Mouse (Mus musculus) midbrain, embryonic 15.5 days (tissue): Measurements from ENCODE around the gene Slc24a3. TPM values are rescaled to one million over a fixed set of nuclear protein-coding genes. Genes with fewer than 3 reads are reported as not detected.

Experiments
- ATAC-seq: fragments of 200-750 bp; cut with Nextera tagmentation; replicated peaks from 2 replicates; pipeline ENCODE4 v1.8.0; 2017; ENCODE audit warnings: moderate TSS enrichment
- H3K27ac ChIP-seq: fragments of 300-500 bp; sonication (generic); 2 replicates; pipeline ENCODE4 v1.5.1; 2015; ENCODE audit warnings: mild to moderate bottlenecking, inconsistent platforms
- H3K27me3 ChIP-seq: fragments of 300-500 bp; sonication (generic); replicated peaks from 2 replicates; pipeline ENCODE4 v1.6.1; 2015; ENCODE audit warnings: inconsistent platforms
- H3K36me3 ChIP-seq: fragments of 300-500 bp; sonication (generic); replicated peaks from 2 replicates; pipeline ENCODE4 v1.6.1; 2015; ENCODE audit warnings: inconsistent platforms
- H3K4me1 ChIP-seq: fragments of 300-500 bp; sonication (generic); 2 replicates; pipeline ENCODE4 v1.6.1; 2015; ENCODE audit warnings: inconsistent platforms
- H3K4me2 ChIP-seq: fragments of 300-500 bp; sonication (generic); 2 replicates; pipeline ENCODE4 v1.6.1; 2015; ENCODE audit warnings: inconsistent platforms, mild to moderate bottlenecking, moderate library complexity
- H3K4me3 ChIP-seq: fragments of 300-500 bp; sonication (generic); 2 replicates; pipeline ENCODE4 v1.5.1; 2015; ENCODE audit warnings: mild to moderate bottlenecking, inconsistent platforms
- H3K9ac ChIP-seq: fragments of 300-500 bp; sonication (generic); 2 replicates; pipeline ENCODE4 v1.6.1; 2015; ENCODE audit warnings: mild to moderate bottlenecking, inconsistent platforms
- H3K9me3 ChIP-seq: fragments of 300-500 bp; sonication (generic); 2 replicates; pipeline ENCODE4 v1.6.1; 2016; ENCODE audit warnings: inconsistent platforms
- WGBS: fragments of 180-500 bp; shearing (Covaris S2); methylation state at CpG from one replicate; pipeline ENCODE4 v1.1.7; 2015; ENCODE audit warnings: mixed read lengths; 5-methylcytosine and 5-hydroxymethylcytosine counted together
- polyA plus RNA-seq: library from polyadenylated mRNA; unstranded; fragments of >200 nt; fragmentation: Nextera tagmentation; extraction: Ambion mirVana; gene quantifications from 2 replicates; pipeline ENCODE4 v1.2.1, GENCODE M21; 2015

Slc24a3 gene
- polyA plus RNA-seq, 1 experiment from 2014 or later, result 17.4 TPM

GRCm38 (mm10) chr2:145675756-145676543, 508.4 kb downstream of the Slc24a3 start:
- Histone ChIP-seq H3K36me3 (no peaks in the 10 kb centered on the region), H3K27me3 (no peaks in the 10 kb centered on the region), H3K27ac (peak overlapping the region; percentile 27; the same call in 1 of the 2 replicates), H3K4me1 (peaks cover 28% of the 10 kb centered on the region), H3K4me2 (peak overlapping the region; percentile 97), H3K9ac (peak overlapping the region; percentile 67), H3K4me3 (peak overlapping the region; percentile 73), H3K9me3 (no peaks in the 10 kb centered on the region)
- ATAC-seq, result peak; percentile 78
- WGBS, result 7% methylated on average over 27 of the region's 27 CpGs

DNA sequence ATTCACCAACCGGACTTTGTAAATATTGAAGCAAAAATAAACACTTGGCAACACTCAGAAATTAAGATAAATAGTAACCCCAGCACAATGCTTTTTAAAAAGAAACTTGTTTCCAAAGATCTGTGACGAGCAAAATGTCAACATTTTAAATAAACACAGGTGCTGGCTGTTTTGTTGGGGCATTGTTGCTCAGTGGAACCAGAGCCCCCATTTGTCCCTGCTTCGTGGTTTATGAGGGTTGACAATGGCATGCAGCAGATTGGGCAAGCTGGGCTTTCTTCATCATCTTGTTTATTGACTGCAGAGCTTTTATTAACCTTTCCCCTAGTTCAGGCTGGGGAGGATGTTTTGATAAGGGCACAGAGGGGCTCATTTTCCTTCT, 509.0 kb downstream of the Slc24a3 start:
- 72% methylated on average over 3 of the region's 3 CpGs for WGBS
- H3K9me3 ChIP-seq, result no peaks in the 10 kb centered on the region
- ATAC-seq, result no peak
- H3K27ac ChIP-seq, result 0 out of 2 replicates have a peak overlapping the region, but pooled peaks have one; percentile 5
- peak overlapping the region; percentile 73 for H3K4me3 ChIP-seq
- H3K4me2 ChIP-seq, result peak overlapping the region; percentile 97
- peaks cover 28% of the 10 kb centered on the region for H3K4me1 ChIP-seq
- no peaks in the 10 kb centered on the region for H3K27me3 ChIP-seq
- no peaks in the 10 kb centered on the region for H3K36me3 ChIP-seq
- no peak overlapping the region for H3K9ac ChIP-seq

DNA sequence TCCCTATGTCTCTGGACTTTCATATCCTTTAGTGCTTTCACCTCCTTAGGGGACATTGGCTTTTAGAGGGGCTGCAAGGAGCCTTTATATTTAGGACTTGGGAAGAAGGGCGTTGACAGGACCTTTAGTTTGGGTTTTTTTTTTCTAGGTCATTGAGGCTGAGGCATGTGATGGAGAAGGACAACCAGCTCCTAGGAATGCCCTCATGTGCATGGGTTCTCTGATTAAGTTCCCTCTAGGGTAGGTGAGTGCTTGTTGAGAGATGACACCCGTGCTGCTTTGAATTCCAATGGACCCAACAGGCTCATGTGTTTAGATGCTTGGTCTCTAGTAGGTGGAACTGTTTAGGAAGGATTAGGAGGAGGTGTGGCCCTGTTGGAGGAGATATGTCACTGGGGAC, 509.4 kb downstream of the Slc24a3 start:
- Histone ChIP-seq H3K4me3 (no peak overlapping the region), H3K27ac (0 out of 2 replicates have a peak overlapping the region, but pooled peaks have one; percentile 5), H3K27me3 (no peaks in the 10 kb centered on the region), H3K4me2 (peak overlapping the region; percentile 97; the same call in 1 of the 2 replicates), H3K9ac (no peak overlapping the region), H3K36me3 (no peaks in the 10 kb centered on the region), H3K9me3 (no peaks in the 10 kb centered on the region), H3K4me1 (peaks cover 28% of the 10 kb centered on the region)
- ATAC-seq, result no peak
- 88% methylated on average over 2 of the region's 2 CpGs for WGBS

DNA sequence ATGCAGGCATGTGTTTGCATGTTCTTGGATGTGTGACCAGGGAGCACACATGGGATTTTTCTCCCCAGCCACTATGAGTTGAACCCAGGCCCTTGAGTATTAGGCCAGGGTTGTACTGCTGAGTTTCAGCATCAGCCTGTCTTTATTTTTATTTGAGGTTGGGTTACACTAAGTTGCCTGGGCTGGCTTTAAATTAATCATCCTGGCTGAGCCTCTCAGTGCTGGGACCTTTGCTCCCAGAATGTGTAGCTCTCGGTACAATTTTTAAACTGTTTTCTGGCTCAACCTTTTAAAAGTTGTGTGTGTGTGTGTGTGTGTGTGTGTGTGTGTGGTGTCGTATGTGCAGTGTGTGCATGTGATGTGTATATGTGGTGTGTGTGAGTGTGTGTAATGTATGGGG, 512.6 kb downstream of the Slc24a3 start:
- Histone ChIP-seq H3K27ac (no peak overlapping the region), H3K4me3 (no peak overlapping the region), H3K4me1 (peaks cover 16% of the 10 kb centered on the region), H3K27me3 (no peaks in the 10 kb centered on the region), H3K9me3 (no peaks in the 10 kb centered on the region), H3K36me3 (no peaks in the 10 kb centered on the region), H3K4me2 (no peak overlapping the region), H3K9ac (no peak overlapping the region)
- WGBS, result 98% methylated on average over 2 of the region's 2 CpGs
- ATAC-seq, result no peak

GRCm38 (mm10) chr2:145680762-145681161, 513.2 kb downstream of the Slc24a3 start:
- H3K4me2 ChIP-seq, result no peak overlapping the region
- no peak overlapping the region for H3K27ac ChIP-seq
- no peak for ATAC-seq
- no peak overlapping the region for H3K4me3 ChIP-seq
- WGBS, result 88% methylated on average over 9 of the region's 9 CpGs
- no peaks in the 10 kb centered on the region for H3K27me3 ChIP-seq
- no peak overlapping the region for H3K9ac ChIP-seq
- H3K4me1 ChIP-seq, result peaks cover 10% of the 10 kb centered on the region
- H3K9me3 ChIP-seq, result no peaks in the 10 kb centered on the region
- H3K36me3 ChIP-seq, result no peaks in the 10 kb centered on the region

GRCm38 (mm10) chr2:145681626-145682025, 514.1 kb downstream of the Slc24a3 start:
- 0 out of 2 replicates have a peak, but pooled peaks cover 2% of the 10 kb centered on the region for H3K4me1 ChIP-seq
- no peak overlapping the region for H3K4me2 ChIP-seq
- 88% methylated on average over 4 of the region's 4 CpGs for WGBS
- no peaks in the 10 kb centered on the region for H3K36me3 ChIP-seq
- H3K27me3 ChIP-seq, result no peaks in the 10 kb centered on the region
- no peak overlapping the region for H3K27ac ChIP-seq
- no peak overlapping the region for H3K4me3 ChIP-seq
- H3K9ac ChIP-seq, result no peak overlapping the region
- no peak for ATAC-seq
- H3K9me3 ChIP-seq, result no peaks in the 10 kb centered on the region

DNA sequence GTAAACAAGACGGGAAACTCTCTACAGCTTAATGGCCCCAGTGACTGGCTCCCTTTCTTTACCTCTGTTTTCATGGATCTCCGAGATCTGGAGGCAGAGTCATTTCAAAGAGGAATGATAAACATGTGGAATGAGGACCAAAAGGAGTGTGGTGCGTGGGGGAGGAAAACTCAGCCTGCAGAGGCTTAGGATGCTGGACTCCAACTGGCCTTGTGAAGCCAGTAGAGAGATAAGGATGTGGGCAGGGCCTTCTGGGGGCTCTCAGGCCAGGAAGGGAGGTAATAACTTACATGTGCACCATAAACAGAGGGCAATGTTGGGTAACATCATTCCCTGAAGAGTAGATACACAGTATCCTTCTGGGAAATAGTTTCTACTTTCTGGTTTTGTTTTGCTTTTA, 515.4 kb downstream of the Slc24a3 start:
- H3K27ac ChIP-seq, result no peak overlapping the region
- no peaks in the 10 kb centered on the region for H3K4me1 ChIP-seq
- no peaks in the 10 kb centered on the region for H3K9me3 ChIP-seq
- ATAC-seq, result no peak
- no peaks in the 10 kb centered on the region for H3K27me3 ChIP-seq
- no peak overlapping the region for H3K4me3 ChIP-seq
- H3K9ac ChIP-seq, result no peak overlapping the region
- 77% methylated on average over 3 of the region's 3 CpGs for WGBS
- H3K4me2 ChIP-seq, result no peak overlapping the region
- H3K36me3 ChIP-seq, result no peaks in the 10 kb centered on the region

GRCm38 (mm10) chr2:145683536-145683935, 516.0 kb downstream of the Slc24a3 start:
- Histone ChIP-seq H3K9ac (no peak overlapping the region), H3K27ac (no peak overlapping the region), H3K9me3 (no peaks in the 10 kb centered on the region), H3K4me2 (no peak overlapping the region), H3K4me1 (no peaks in the 10 kb centered on the region), H3K27me3 (no peaks in the 10 kb centered on the region), H3K36me3 (no peaks in the 10 kb centered on the region), H3K4me3 (no peak overlapping the region)
- no peak for ATAC-seq
- WGBS, result 79% methylated on average over 3 of the region's 3 CpGs

GRCm38 (mm10) chr2:145684151-145684550, 516.6 kb downstream of the Slc24a3 start:
- H3K27ac ChIP-seq, result no peak overlapping the region
- H3K4me1 ChIP-seq, result no peaks in the 10 kb centered on the region
- no peaks in the 10 kb centered on the region for H3K27me3 ChIP-seq
- H3K4me3 ChIP-seq, result no peak overlapping the region
- no peak overlapping the region for H3K4me2 ChIP-seq
- ATAC-seq, result no peak
- WGBS, result 100% methylated on average over 1 of the region's 1 CpGs
- no peaks in the 10 kb centered on the region for H3K9me3 ChIP-seq
- no peak overlapping the region for H3K9ac ChIP-seq
- H3K36me3 ChIP-seq, result no peaks in the 10 kb centered on the region

- no peak for ATAC-seq
- H3K27ac ChIP-seq, result no peak overlapping the region
- H3K4me3 ChIP-seq, result no peak overlapping the region
- H3K9me3 ChIP-seq, result no peaks in the 10 kb centered on the region
- H3K36me3 ChIP-seq, result no peaks in the 10 kb centered on the region
- H3K9ac ChIP-seq, result no peak overlapping the region
- no peak overlapping the region for H3K4me2 ChIP-seq
- no peaks in the 10 kb centered on the region for H3K4me1 ChIP-seq
- no peaks in the 10 kb centered on the region for H3K27me3 ChIP-seq
- WGBS, result 84% methylated on average over 8 of the region's 8 CpGs
These were observed 517.3 kb downstream of the Slc24a3 start for GRCm38 (mm10) chr2:145684891-145685290.

- H3K9ac ChIP-seq, result no peak overlapping the region
- H3K4me2 ChIP-seq, result no peak overlapping the region
- H3K27ac ChIP-seq, result no peak overlapping the region
- WGBS, result 92% methylated on average over 4 of the region's 4 CpGs
- H3K36me3 ChIP-seq, result no peaks in the 10 kb centered on the region
- no peaks in the 10 kb centered on the region for H3K4me1 ChIP-seq
- ATAC-seq, result no peak
- no peaks in the 10 kb centered on the region for H3K27me3 ChIP-seq
- H3K4me3 ChIP-seq, result no peak overlapping the region
- H3K9me3 ChIP-seq, result no peaks in the 10 kb centered on the region
These were observed 518.5 kb downstream of the Slc24a3 start for GRCm38 (mm10) chr2:145686017-145686416.

GRCm38 (mm10) chr2:145691367-145692009, 523.9 kb downstream of the Slc24a3 start:
- no peak for ATAC-seq
- Histone ChIP-seq H3K4me3 (no peak overlapping the region), H3K36me3 (no peaks in the 10 kb centered on the region), H3K4me2 (no peak overlapping the region), H3K9ac (no peak overlapping the region), H3K27ac (no peak overlapping the region), H3K27me3 (no peaks in the 10 kb centered on the region), H3K4me1 (no peaks in the 10 kb centered on the region), H3K9me3 (no peaks in the 10 kb centered on the region)
- 82% methylated on average over 10 of the region's 10 CpGs for WGBS
